Mouse (Mus musculus): Measurements from ENCODE around the gene Gm28230.

Gene Gm28230

GRCm38 (mm10) chr2:74762522-74763244 is 36.2 kb downstream of the Gm28230 start, which contains the start of gene Hoxd1:
Gene Hoxd1 (plus strand): TSS chr2:74762980.
- no peak for DNase-seq (ENCODE audit: extremely low read depth, low read depth, low spot score)

GRCm38 (mm10) chr2:74763245-74763735 is 36.8 kb downstream of the Gm28230 start:
- no peak for DNase-seq (ENCODE audit: extremely low read depth, low read depth, low spot score)

- no peak for DNase-seq (ENCODE audit: extremely low read depth, low read depth, low spot score)
These were observed 37.4 kb downstream of the Gm28230 start for GRCm38 (mm10) chr2:74763976-74764375.

- no peak for DNase-seq (ENCODE audit: extremely low read depth, low read depth, low spot score)
These were observed 47.8 kb downstream of the Gm28230 start for GRCm38 (mm10) chr2:74774359-74774758.

GRCm38 (mm10) chr2:74777536-74778275 is 51.2 kb downstream of the Gm28230 start:
- DNase-seq (ENCODE audit: extremely low read depth, low read depth, low spot score): no peak

- DNase-seq (ENCODE audit: extremely low read depth, low read depth, low spot score): no peak
These were observed 54.9 kb downstream of the Gm28230 start for GRCm38 (mm10) chr2:74781386-74781785.

- DNase-seq (ENCODE audit: extremely low read depth, low read depth, low spot score): no peak
These were observed 69.0 kb downstream of the Gm28230 start for GRCm38 (mm10) chr2:74795531-74795930.
